Mouse (Mus musculus) heart, embryonic 16.5 days (tissue): ENCODE results near the gene Prkca. TPM values are rescaled to one million over a fixed set of nuclear protein-coding genes. Genes with fewer than 3 reads are reported as not detected.
A peak's percentile ranks its signal among the peaks of the same experiment; 100 is the strongest.

Source experiments
- ATAC-seq: fragments of 200-750 bp; cut with Nextera tagmentation; replicated peaks from 2 replicates; pipeline ENCODE4 v1.8.0; 2017; ENCODE audit warnings: moderate number of reproducible peaks; ENCODE audit not compliant: insufficient read depth, low FRiP score; ENCODE audit errors: extremely low read depth
- H3K27ac ChIP-seq: fragments of 300-500 bp; sonication (generic); 2 replicates; pipeline ENCODE4 v1.5.1; 2014; ENCODE audit warnings: mild to moderate bottlenecking, low read length, control low read depth, moderate library complexity
- H3K27me3 ChIP-seq: fragments of 300-500 bp; sonication (generic); 2 replicates; pipeline ENCODE4 v1.6.1; 2014; ENCODE audit warnings: low read length, mixed read lengths; ENCODE audit not compliant: control insufficient read depth, insufficient read depth
- H3K36me3 ChIP-seq: fragments of 300-500 bp; sonication (generic); 2 replicates; pipeline ENCODE4 v1.6.1; 2014; ENCODE audit not compliant: control insufficient read depth, insufficient read depth
- H3K4me1 ChIP-seq: fragments of 300-500 bp; sonication (generic); 2 replicates; pipeline ENCODE4 v1.6.1; 2014; ENCODE audit warnings: low read length, mixed read lengths; ENCODE audit not compliant: control insufficient read depth, insufficient read depth
- H3K4me2 ChIP-seq: fragments of 300-500 bp; sonication (generic); 2 replicates; pipeline ENCODE4 v1.6.1; 2014; ENCODE audit warnings: low read depth, mild to moderate bottlenecking, control low read depth, low read length
- H3K4me3 ChIP-seq: fragments of 300-500 bp; sonication (generic); 2 replicates; pipeline ENCODE4 v1.5.1; 2014; ENCODE audit warnings: mild to moderate bottlenecking, control low read depth, low read length
- H3K9ac ChIP-seq: fragments of 300-500 bp; sonication (generic); 2 replicates; pipeline ENCODE4 v1.6.1; 2014; ENCODE audit warnings: low read length, control low read depth
- H3K9me3 ChIP-seq: fragments of 300-500 bp; sonication (generic); replicated peaks from 2 replicates; pipeline ENCODE4 v1.6.1; 2016; ENCODE audit warnings: low read length; ENCODE audit not compliant: control insufficient read depth
- WGBS: fragments of 180-500 bp; shearing (Covaris S2); extraction: QIAGEN DNeasy Blood & Tissue Kit; methylation state at CpG from one replicate; pipeline ENCODE4 v1.1.7; 2014; 5-methylcytosine and 5-hydroxymethylcytosine counted together
- polyA plus RNA-seq: library from polyadenylated mRNA; unstranded; fragments of >200 nt; fragmentation: Nextera tagmentation; extraction: Ambion mirVana; gene quantifications from 2 replicates; pipeline ENCODE4 v1.2.1, GENCODE M21; 2015

Prkca gene
- polyA plus RNA-seq, 1 experiment from 2014 or later: 14.4 TPM

DNA sequence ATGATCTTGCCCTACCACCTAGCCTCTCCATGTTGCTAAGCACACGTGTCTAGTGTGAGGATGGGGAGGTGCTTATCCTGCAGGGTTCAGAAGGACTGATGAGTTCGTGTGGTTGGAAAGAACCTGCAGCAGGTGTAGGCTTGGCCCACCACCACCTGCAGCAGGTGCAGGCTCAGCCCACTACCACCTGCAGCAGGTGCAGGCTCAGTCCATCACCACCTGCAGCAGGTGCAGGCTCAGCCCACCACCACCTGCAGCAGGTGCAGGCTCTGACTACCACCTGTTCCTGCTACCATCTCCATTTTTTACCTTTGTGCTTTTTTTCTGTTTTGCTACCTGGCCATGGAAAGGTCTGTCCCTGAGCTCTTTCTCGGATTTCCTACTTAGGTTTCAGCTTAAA is 223.9 kb downstream of the Prkca start:
- Histone ChIP-seq H3K27ac (0 out of 2 replicates have a peak overlapping the region, but pooled peaks have one; percentile 65), H3K36me3 (no peaks in the 10 kb centered on the region), H3K9me3 (no peaks in the 10 kb centered on the region), H3K9ac (no peak overlapping the region), H3K4me2 (no peak overlapping the region), H3K4me3 (no peak overlapping the region), H3K4me1 (peaks cover 23% of the 10 kb centered on the region), H3K27me3 (no peaks in the 10 kb centered on the region)
- no peak for ATAC-seq
- WGBS: 77% methylated on average over 3 of the region's 3 CpGs

GRCm38 (mm10) chr11:108118814-108119213 is 224.9 kb downstream of the Prkca start:
- no peaks in the 10 kb centered on the region for H3K36me3 ChIP-seq
- no peaks in the 10 kb centered on the region for H3K27me3 ChIP-seq
- H3K4me1 ChIP-seq: peaks cover 23% of the 10 kb centered on the region
- H3K4me3 ChIP-seq: no peak overlapping the region
- H3K9ac ChIP-seq: no peak overlapping the region
- peak; percentile 56 for ATAC-seq
- H3K9me3 ChIP-seq: no peaks in the 10 kb centered on the region
- peak overlapping the region; percentile 65 for H3K27ac ChIP-seq
- no peak overlapping the region for H3K4me2 ChIP-seq
- WGBS: 47% methylated on average over 2 of the region's 2 CpGs

GRCm38 (mm10) chr11:108118221-108118620 is 225.5 kb downstream of the Prkca start:
- no peak overlapping the region for H3K4me3 ChIP-seq
- H3K9me3 ChIP-seq: no peaks in the 10 kb centered on the region
- H3K9ac ChIP-seq: no peak overlapping the region
- H3K27me3 ChIP-seq: no peaks in the 10 kb centered on the region
- H3K27ac ChIP-seq: peak overlapping the region; percentile 65
- no peak for ATAC-seq
- H3K4me2 ChIP-seq: no peak overlapping the region
- no peaks in the 10 kb centered on the region for H3K36me3 ChIP-seq
- peaks cover 19% of the 10 kb centered on the region for H3K4me1 ChIP-seq
- 91% methylated on average over 5 of the region's 5 CpGs for WGBS

GRCm38 (mm10) chr11:108117360-108118050 is 226.2 kb downstream of the Prkca start:
- no peaks in the 10 kb centered on the region for H3K9me3 ChIP-seq
- no peak overlapping the region for H3K4me2 ChIP-seq
- no peaks in the 10 kb centered on the region for H3K27me3 ChIP-seq
- WGBS: 80% methylated on average over 10 of the region's 10 CpGs
- no peaks in the 10 kb centered on the region for H3K36me3 ChIP-seq
- no peak overlapping the region for H3K4me3 ChIP-seq
- H3K9ac ChIP-seq: no peak overlapping the region
- ATAC-seq: no peak
- H3K4me1 ChIP-seq: peaks cover 19% of the 10 kb centered on the region
- H3K27ac ChIP-seq: no peak overlapping the region

- Histone ChIP-seq H3K36me3 (no peaks in the 10 kb centered on the region), H3K4me2 (no peak overlapping the region), H3K27ac (no peak overlapping the region), H3K9ac (no peak overlapping the region), H3K4me3 (no peak overlapping the region), H3K27me3 (no peaks in the 10 kb centered on the region), H3K9me3 (no peaks in the 10 kb centered on the region), H3K4me1 (peaks cover 11% of the 10 kb centered on the region)
- WGBS: 91% methylated on average over 3 of the region's 3 CpGs
- no peak for ATAC-seq
Observed at GRCm38 (mm10) chr11:108114091-108114490, 229.6 kb downstream of the Prkca start.

DNA sequence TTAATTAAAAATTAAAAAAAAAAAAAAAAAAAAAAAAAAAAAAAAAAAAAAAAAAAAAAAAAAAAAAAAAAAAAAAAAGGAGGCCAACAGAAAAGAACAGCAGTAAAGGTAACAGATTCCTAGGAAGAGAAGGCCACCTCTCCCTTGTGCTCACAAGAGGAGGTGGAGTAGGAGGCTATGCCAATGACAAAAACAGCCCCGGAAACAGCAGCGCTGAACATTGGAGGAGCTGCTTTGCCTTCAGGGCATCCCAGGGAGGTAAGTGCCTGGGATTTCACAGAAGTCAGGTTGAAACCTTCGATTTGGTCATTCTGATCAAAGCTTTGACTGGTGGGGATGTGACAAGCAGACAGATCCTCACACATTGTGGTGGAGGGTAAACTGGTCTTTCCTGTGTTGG is 231.3 kb downstream of the Prkca start:
- H3K4me1 ChIP-seq: 0 out of 2 replicates have a peak, but pooled peaks cover 4% of the 10 kb centered on the region
- H3K27me3 ChIP-seq: no peaks in the 10 kb centered on the region
- no peak overlapping the region for H3K4me3 ChIP-seq
- no peak overlapping the region for H3K9ac ChIP-seq
- no peak for ATAC-seq
- no peaks in the 10 kb centered on the region for H3K36me3 ChIP-seq
- WGBS: 59% methylated on average over 3 of the region's 3 CpGs
- H3K9me3 ChIP-seq: no peaks in the 10 kb centered on the region
- no peak overlapping the region for H3K27ac ChIP-seq
- H3K4me2 ChIP-seq: no peak overlapping the region

GRCm38 (mm10) chr11:108104085-108104484 is 239.6 kb downstream of the Prkca start:
- no peaks in the 10 kb centered on the region for H3K27me3 ChIP-seq
- H3K4me2 ChIP-seq: no peak overlapping the region
- no peak for ATAC-seq
- no peak overlapping the region for H3K27ac ChIP-seq
- 63% methylated on average over 6 of the region's 6 CpGs for WGBS
- no peak overlapping the region for H3K4me3 ChIP-seq
- H3K36me3 ChIP-seq: no peaks in the 10 kb centered on the region; the same call in 1 of the 2 replicates
- no peak overlapping the region for H3K9ac ChIP-seq
- H3K9me3 ChIP-seq: no peaks in the 10 kb centered on the region
- H3K4me1 ChIP-seq: peaks cover 12% of the 10 kb centered on the region; the same call in 1 of the 2 replicates

DNA sequence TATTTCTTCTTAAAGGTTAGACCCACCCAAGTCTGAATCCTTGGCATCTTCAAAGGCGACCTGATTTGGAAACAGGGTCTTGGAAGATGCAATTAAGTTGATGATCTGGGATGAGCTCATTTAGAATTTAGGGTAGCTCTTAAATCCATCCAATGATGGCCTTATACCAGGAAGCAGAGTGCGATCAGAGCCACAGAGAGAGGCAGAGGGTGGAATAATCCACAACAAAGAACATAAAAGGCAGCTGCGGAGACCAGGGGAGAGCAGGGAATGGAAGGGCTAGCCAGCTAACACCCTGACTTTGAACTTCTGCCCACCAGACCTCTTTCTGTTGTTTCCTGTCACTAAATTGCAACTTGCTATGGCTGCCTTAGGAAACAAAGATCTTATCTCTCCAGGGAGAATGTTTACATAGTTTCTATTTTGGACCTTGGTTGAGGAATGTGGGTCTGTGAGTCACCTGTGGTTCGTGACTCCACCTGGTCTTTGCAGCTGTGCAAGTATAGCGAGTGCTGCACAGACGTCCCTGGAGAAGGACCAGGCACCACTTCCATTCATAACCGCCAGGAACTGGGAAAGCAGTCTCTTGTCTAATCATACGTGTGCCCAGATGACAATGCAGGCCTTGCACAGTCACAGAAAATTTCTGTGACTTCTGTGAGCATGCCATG is 242.3 kb downstream of the Prkca start:
- 54% methylated on average over 8 of the region's 8 CpGs for WGBS
- peaks cover 12% of the 10 kb centered on the region; the same call in 1 of the 2 replicates for H3K4me1 ChIP-seq
- no peak overlapping the region for H3K9ac ChIP-seq
- ATAC-seq: no peak
- no peak overlapping the region for H3K4me2 ChIP-seq
- H3K4me3 ChIP-seq: no peak overlapping the region
- no peaks in the 10 kb centered on the region for H3K9me3 ChIP-seq
- no peak overlapping the region for H3K27ac ChIP-seq
- H3K27me3 ChIP-seq: no peaks in the 10 kb centered on the region
- no peaks in the 10 kb centered on the region; the same call in 1 of the 2 replicates for H3K36me3 ChIP-seq

GRCm38 (mm10) chr11:108098306-108098705 is 245.4 kb downstream of the Prkca start:
- whole genome bisulfite sequencing: 67% methylated on average over 7 of the region's 7 CpGs
- no peak for ATAC-seq
- no peak overlapping the region for H3K4me3 ChIP-seq
- H3K27ac ChIP-seq: no peak overlapping the region
- peaks cover 3% of the 10 kb centered on the region; the same call in 1 of the 2 replicates for H3K4me1 ChIP-seq
- no peaks in the 10 kb centered on the region for H3K36me3 ChIP-seq
- H3K9me3 ChIP-seq: no peaks in the 10 kb centered on the region
- H3K9ac ChIP-seq: no peak overlapping the region
- H3K27me3 ChIP-seq: no peaks in the 10 kb centered on the region
- no peak overlapping the region for H3K4me2 ChIP-seq
